Mouse (Mus musculus) CD4-positive, CD25-positive, alpha-beta regulatory T cell (primary cell): Measurements from ENCODE around the gene Tmem176b. TPM values are rescaled to one million over a fixed set of nuclear protein-coding genes. Genes with fewer than 3 reads are reported as not detected.

Source experiments
- polyA plus RNA-seq: library from polyadenylated mRNA; unstranded; fragments of 100-300 nt; shearing (Covaris generic); gene quantifications from one replicate; pipeline ENCODE4 v1.2.1, GENCODE M21; 2017

Tmem176b gene
- 8.6 TPM for polyA plus RNA-seq

DNA sequence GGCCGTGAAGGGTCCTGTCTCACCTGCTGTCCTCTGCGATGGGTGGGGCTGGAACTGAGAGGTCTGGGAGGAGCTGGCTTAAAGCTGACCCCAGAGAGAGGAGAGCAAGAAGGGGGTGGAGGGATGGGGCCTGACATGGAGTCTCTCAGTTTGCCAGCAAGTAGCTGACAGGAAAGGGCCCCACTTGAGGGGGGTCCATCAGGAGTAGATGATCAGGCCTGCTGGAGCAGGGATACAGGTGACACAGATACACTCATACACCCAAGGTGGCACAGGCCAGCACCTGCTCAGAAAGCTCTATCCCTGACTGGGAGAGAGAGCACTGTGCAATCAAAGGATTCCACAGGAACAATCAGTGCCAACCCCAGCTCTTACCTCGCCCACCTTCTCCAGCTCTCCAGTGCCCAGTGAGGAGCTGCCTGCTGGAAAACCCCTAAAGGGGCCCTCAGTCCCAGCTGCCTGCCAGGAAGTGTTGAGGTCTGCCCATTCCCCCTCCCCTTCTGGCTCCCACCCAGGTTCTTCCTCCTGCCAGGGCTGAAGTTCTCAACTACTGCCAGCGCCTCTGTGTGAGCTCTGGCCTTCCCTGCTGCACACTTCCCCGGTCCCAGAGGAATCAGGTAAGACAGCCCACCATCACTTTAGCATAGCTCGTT is at the start of gene Tmem176b:
Gene Tmem176b (minus strand): TSS at position 524 of the 653 bp plus-strand sequence.

DNA sequence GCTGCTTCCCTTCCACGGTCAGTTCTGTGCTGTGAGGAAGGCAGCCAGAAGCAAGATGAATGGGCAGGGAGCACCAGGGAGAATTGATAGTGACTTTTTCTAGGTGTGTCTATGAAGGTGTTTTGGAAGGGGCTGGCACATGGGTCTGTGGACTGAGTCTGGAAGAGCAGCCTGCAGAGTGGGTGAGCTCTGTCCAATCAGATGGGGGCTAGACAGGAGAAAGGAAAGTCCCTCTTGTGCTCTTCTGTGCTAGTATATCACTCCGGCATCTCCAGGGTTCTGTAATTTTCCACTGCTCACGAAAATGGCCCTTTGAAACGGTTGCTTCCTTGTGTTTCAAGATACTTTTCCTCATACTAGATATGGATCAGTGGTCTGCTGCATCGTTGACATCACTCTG is 31.3 kb upstream of the Tmem176b start, which contains the start of gene Aoc1:
Gene Aoc1 (plus strand): TSS at position 301 of the 400 bp plus-strand sequence.

DNA sequence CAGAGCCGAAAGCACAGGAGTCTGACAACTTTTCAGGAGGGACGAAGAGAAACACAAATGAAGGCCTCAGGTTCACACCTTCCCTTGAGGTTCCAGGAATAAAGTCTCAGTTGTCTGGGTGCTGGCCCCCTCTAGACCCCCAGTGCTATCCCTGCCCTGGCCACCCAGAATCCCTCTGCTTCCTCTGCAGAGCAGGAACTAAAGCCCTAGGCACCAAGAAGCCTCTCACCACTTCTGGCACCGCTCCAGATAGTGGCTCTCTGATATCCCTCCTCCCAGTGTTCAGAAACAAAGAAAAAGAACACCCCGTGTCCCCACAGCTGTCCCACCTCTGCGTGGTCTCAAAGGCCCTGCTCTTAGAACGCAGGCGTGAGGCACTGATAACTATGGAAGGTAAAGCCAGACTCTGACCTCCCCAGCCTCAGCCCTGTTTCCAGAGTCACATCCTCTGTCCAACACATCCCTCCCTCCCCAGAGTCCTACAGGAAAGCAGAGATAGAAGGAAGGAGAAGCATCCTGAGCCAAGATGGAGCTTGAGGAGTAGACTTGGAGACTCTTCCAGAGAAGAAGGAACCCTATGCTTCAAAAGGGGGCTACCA is 826 bp downstream of the Tmem176b start, which contains the start of gene Tmem176a:
Gene Tmem176a (plus strand): TSS at position 549 of the 599 bp plus-strand sequence.

Other genes starting within 250 kb of the Tmem176b start
- gene Repin1, start 247.6 kb downstream of the Tmem176b start, polyA plus RNA-seq, result 2.7 TPM
- gene Gm44965, start 247.6 kb downstream of the Tmem176b start, polyA plus RNA-seq, result not detected
- gene Zfp775, start 239.4 kb downstream of the Tmem176b start, polyA plus RNA-seq, result 9.4 TPM
- 4.3 TPM for gene AI854703, start 214.7 kb downstream of the Tmem176b start, polyA plus RNA-seq
- gene Gimap8, start 194.3 kb downstream of the Tmem176b start, polyA plus RNA-seq, result 154 TPM
- 297 TPM for gene Gimap9, start 165.4 kb downstream of the Tmem176b start, polyA plus RNA-seq
- gene Gimap4, start 156.9 kb downstream of the Tmem176b start, polyA plus RNA-seq, result 1,429 TPM
- 921 TPM for gene Gimap6, start 133.3 kb downstream of the Tmem176b start, polyA plus RNA-seq
- 25.5 TPM for gene Gm28053, start 122.9 kb downstream of the Tmem176b start, polyA plus RNA-seq
- gene Gimap7, start 122.9 kb downstream of the Tmem176b start, polyA plus RNA-seq, result 299 TPM
- 563 TPM for gene Gimap1, start 102.4 kb downstream of the Tmem176b start, polyA plus RNA-seq
- gene Gimap5, start 95.3 kb downstream of the Tmem176b start, polyA plus RNA-seq, result 207 TPM
- 2,001 TPM for gene Gimap3, start 70.6 kb downstream of the Tmem176b start, polyA plus RNA-seq
- 5.5 TPM for gene Tmem176a, start 577 bp downstream of the Tmem176b start, polyA plus RNA-seq
- gene Aoc1, start 31.4 kb upstream of the Tmem176b start, polyA plus RNA-seq, result not detected
- gene 1600015I10Rik, start 88.4 kb upstream of the Tmem176b start, polyA plus RNA-seq, result not detected
- gene Doxl2, start 133.5 kb upstream of the Tmem176b start, polyA plus RNA-seq, result not detected
- not detected for gene Svs1, start 145.4 kb upstream of the Tmem176b start, polyA plus RNA-seq
- 1.2 TPM for gene Gpnmb, start 195.1 kb upstream of the Tmem176b start, polyA plus RNA-seq
- gene Malsu1, start 232.3 kb upstream of the Tmem176b start, polyA plus RNA-seq, result 65.2 TPM